Mouse (Mus musculus) frontal cortex, postnatal 36 days (tissue): ENCODE results near the gene Nrde2.
A peak's percentile ranks its signal among the peaks of the same experiment; 100 is the strongest.

Experiments used
- DNase-seq, 2 experiments: peaks; one replicate each; pipeline ENCODE4 v3.0.0; 2022; ENCODE audit warnings: low spot score in 2 of 2

Nrde2 gene

DNA sequence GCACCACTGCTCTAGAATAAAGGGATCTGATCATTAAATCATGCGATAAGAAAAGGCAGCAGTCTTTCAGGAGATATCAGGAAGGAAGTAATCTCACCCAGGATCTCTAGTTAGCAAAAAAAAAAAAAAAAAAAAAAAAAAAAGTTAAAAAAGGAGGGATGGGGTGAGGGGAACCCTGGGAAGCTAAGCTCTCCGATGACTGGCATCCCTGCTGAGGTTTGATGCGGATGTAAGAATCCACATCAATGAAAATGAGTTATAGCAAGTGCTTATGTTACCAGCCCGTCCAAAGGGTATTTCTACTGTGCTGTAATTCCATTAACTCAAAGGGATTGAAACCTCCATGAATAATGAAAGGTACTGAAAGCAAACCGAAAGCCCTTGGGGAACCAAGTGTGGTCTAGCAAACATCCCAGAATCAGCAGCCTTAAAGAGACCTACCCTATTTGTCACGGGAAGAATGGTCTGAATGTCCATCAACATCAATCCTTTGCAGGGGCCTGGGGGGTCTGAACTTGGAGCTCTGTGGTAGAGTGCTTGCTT is 19.5 kb upstream of the Nrde2 start:
- DNase-seq: no peak

- DNase-seq: no peak
Measured at GRCm38 (mm10) chr12:100176469-100177056, 17.1 kb upstream of the Nrde2 start.

DNA sequence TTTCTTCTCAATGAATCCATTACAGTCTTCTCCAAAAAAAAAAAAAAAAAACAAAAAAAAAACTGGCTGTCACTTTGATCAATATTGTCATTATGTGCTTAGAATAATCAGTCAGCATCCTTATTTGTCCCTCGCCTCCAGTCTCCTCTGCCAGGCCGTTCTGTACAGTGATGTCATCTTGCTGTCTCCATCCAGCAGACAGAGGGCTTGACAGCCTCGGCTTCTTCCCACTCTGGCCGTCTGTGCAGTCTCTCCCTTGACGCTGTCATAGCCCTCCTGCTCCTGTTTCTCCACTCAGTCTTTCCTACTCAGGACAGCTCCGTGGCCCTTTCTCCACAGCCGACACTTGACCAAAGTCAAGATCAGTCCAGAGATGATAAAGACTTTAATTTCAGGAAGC is 13.0 kb upstream of the Nrde2 start:
- DNase-seq: no peak

- no peak for DNase-seq
Measured at GRCm38 (mm10) chr12:100167931-100168871, 8.7 kb upstream of the Nrde2 start.

GRCm38 (mm10) chr12:100167502-100167901 is 8.0 kb upstream of the Nrde2 start:
- DNase-seq: no peak

GRCm38 (mm10) chr12:100166939-100167338 is 7.5 kb upstream of the Nrde2 start:
- peak in 1 of 2 experiments; percentile 42 for DNase-seq

- DNase-seq: peak; percentile 50 to 80
Measured at GRCm38 (mm10) chr12:100166177-100166576, 6.7 kb upstream of the Nrde2 start.

- no peak for DNase-seq
Measured at GRCm38 (mm10) chr12:100164991-100165500, 5.6 kb upstream of the Nrde2 start.

GRCm38 (mm10) chr12:100152466-100152865 is 7.0 kb downstream of the Nrde2 start:
- peak in 1 of 2 experiments; percentile 60 for DNase-seq

- no peak for DNase-seq
Measured at GRCm38 (mm10) chr12:100144269-100144668, 15.2 kb downstream of the Nrde2 start.

GRCm38 (mm10) chr12:100143737-100144136 is 15.7 kb downstream of the Nrde2 start:
- DNase-seq: no peak

GRCm38 (mm10) chr12:100142848-100143523 is 16.5 kb downstream of the Nrde2 start:
- DNase-seq: no peak

- no peak for DNase-seq
Measured at GRCm38 (mm10) chr12:100135117-100135516, 24.3 kb downstream of the Nrde2 start.

DNA sequence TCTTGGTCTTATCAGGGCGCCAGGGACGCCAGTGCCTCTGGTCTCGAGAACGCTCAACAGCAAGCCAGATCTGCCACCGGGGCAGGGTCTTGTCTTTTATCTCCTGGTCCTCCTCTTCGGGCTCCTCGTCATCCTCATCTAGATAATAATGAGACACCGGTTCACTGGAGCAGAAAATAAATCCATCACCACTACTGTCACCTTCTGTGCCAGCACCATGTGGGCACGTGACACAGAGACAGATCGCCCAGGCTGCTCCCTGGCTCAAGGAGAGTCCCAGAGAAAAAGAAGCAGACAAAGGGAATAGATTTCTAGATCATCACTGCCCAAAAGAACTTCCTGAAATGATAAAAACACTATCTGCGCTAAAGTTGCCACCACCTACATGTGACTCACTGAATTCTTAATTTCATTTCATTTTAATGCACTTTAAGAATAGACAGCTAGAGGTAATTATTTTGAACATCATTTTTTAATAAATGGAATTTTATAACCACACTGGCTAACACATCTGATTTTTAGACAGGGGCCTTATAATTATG is 25.0 kb downstream of the Nrde2 start:
- DNase-seq: no peak

GRCm38 (mm10) chr12:100131655-100132054 is 27.8 kb downstream of the Nrde2 start:
- DNase-seq: peak; percentile 73 to 77

DNA sequence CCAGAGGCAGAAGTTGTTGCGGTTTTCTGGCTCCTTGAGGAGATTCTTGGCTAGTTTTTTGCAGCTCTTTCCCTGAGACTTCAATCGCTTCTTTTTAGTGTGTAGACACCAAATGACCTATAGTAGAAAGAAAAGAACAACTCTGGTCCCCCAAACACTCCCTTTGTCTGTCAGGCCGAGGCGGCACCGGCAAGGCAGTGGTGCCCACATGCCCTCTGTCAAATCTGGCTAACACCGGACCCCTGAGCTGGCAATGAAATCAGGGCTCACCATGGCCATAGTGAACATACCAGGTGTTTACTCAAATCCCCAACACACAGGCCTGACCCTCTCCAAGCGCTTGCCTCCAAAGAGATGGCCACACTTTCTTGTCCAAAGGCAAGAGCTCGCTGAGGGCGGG is 28.3 kb downstream of the Nrde2 start:
- DNase-seq: no peak

- no peak for DNase-seq
Measured at GRCm38 (mm10) chr12:100128961-100129360, 30.5 kb downstream of the Nrde2 start.

DNA sequence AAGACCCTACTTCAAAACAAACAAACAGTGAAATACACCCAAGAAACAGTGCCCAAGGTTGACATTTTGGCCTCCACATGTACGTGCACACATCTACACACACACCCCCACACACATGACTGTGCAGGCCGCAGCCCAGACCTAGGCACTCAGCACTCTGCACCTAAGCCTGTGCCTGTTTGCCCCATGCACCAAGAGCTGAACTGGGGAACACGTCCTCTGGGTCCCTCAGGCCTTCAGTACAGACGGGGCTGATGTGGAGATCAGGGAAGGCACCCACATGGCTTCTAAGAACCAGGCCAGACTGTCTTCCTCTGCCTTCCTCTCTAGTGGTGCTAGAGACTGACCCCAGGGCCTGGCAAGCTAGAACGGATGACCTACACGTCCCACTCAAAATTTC is 30.9 kb downstream of the Nrde2 start:
- DNase-seq: no peak

GRCm38 (mm10) chr12:100127866-100128480 is 31.5 kb downstream of the Nrde2 start:
- DNase-seq: peak; percentile 60 to 62

DNA sequence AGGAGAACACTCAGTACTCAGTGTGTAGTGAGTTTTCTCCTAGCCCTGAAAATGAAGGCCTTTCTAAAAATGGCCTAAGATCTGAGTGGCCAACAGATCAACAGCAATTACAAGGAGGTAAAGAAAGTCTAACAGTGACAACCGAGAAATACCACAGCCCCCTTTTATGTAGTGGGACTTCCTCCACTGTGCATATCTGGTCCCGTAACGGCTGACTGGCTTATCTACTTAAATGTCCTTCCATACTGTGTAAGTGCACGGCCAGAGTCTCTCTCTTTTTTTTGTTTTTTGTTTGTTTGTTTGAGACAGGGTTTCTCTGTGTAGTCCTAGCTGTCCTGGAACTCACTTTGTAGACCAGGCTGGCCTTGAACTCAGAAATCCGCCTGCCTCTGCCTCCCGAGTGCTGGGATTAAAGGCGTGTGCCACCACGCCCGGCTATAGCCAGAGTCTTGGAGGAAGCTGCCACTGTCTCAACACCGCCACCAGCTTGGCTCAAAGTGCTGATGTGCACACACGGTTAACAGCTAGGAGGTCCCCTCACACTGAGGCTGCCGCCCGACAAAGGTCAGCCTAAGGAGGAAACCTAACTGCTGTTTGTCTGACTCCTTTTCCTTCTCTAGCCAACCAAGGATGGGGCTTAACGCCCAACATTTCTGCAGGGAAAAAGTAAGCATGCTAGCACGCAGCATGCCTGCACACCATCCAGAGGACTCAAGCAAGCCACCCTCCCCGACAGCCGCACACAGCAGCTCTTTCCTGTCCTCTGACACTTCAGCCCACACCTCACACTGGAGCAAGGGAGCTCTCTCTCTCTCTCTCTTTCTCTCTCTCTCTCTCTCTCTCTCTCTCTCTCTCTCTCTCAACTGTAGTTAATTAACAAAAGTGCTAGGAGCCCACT is 32.2 kb downstream of the Nrde2 start:
- no peak for DNase-seq
